Mouse (Mus musculus): ENCODE results near the gene Zfp512b. TPM values are rescaled to one million over a fixed set of nuclear protein-coding genes. Genes with fewer than 3 reads are reported as not detected.

Gene Zfp512b
- polyA plus RNA-seq, 1 experiment from 2014 or later: 24.4 TPM

- no peak overlapping the region for H3K4me3 ChIP-seq (ENCODE audit: low read depth, low read length)
- H3K27me3 ChIP-seq (ENCODE audit: control insufficient read depth, insufficient read depth, low read length): no peaks in the 10 kb centered on the region
- H3K27ac ChIP-seq (replicated peaks; ENCODE audit: low read depth, low read length): no peak overlapping the region
- no peaks in the 10 kb centered on the region for H3K36me3 ChIP-seq (replicated peaks; ENCODE audit: control insufficient read depth, insufficient read depth, low read depth, low read length)
- H3K4me1 ChIP-seq (ENCODE audit: control insufficient read depth, insufficient read depth, low read length): no peaks in the 10 kb centered on the region
- DNase-seq (ENCODE audit: low spot score) (no peak), ATAC-seq (replicated peaks; ENCODE audit: insufficient number of reproducible peaks, low FRiP score, low TSS enrichment, low read depth) (no peak)
- H3K9ac ChIP-seq (replicated peaks; ENCODE audit: low read length): no peak overlapping the region
- H3K4me2 ChIP-seq (ENCODE audit: low read depth, low read length): no peak overlapping the region
- H3K9me3 ChIP-seq (replicated peaks; ENCODE audit: control insufficient read depth, low read length): no peaks in the 10 kb centered on the region
- WGBS: 88% methylated on average over 2 of the region's 2 CpGs
These were observed 56.2 kb downstream of the Zfp512b start for GRCm38 (mm10) chr2:181536410-181536809.

GRCm38 (mm10) chr2:181532589-181532988, 60.0 kb downstream of the Zfp512b start:
- H3K9ac ChIP-seq (replicated peaks; ENCODE audit: low read length): no peak overlapping the region
- WGBS: 93% methylated on average over 3 of the region's 3 CpGs
- no peaks in the 10 kb centered on the region; the same call in 1 of the 2 replicates for H3K9me3 ChIP-seq (replicated peaks; ENCODE audit: control insufficient read depth, low read length)
- H3K4me3 ChIP-seq (ENCODE audit: low read depth, low read length): no peak overlapping the region
- no peaks in the 10 kb centered on the region for H3K27me3 ChIP-seq (ENCODE audit: control insufficient read depth, insufficient read depth, low read length)
- no peaks in the 10 kb centered on the region for H3K4me1 ChIP-seq (ENCODE audit: control insufficient read depth, insufficient read depth, low read length)
- DNase-seq (ENCODE audit: low spot score): no peak
- H3K4me2 ChIP-seq (ENCODE audit: low read depth, low read length): no peak overlapping the region
- ATAC-seq (replicated peaks; ENCODE audit: insufficient number of reproducible peaks, low FRiP score, low TSS enrichment, low read depth): no peak
- no peaks in the 10 kb centered on the region for H3K36me3 ChIP-seq (replicated peaks; ENCODE audit: control insufficient read depth, insufficient read depth, low read depth, low read length)
- H3K27ac ChIP-seq (replicated peaks; ENCODE audit: low read depth, low read length): no peak overlapping the region

Small RNAs within 50 kb of the gene (microRNA-seq; reads per million reads assigned to microRNA genes)
- gene Mir7006 (ENCODE audit: borderline number of aligned reads): not detected

Other genes with a start within 250 kb of the Zfp512b start
- 29.1 and 37.0 TPM in 2 replicates for gene Zgpat, start 227.9 kb downstream of the Zfp512b start, polyA plus RNA-seq (2014; fragmentation: Nextera tagmentation; extraction: Ambion mirVana)
- gene Arfrp1, start 227.4 kb downstream of the Zfp512b start, polyA plus RNA-seq (2014; fragmentation: Nextera tagmentation; extraction: Ambion mirVana): 49.7 and 50.8 TPM in 2 replicates
- 15.2 and 18.5 TPM in 2 replicates for gene Lime1, start 212.7 kb downstream of the Zfp512b start, polyA plus RNA-seq (2014; fragmentation: Nextera tagmentation; extraction: Ambion mirVana)
- gene Zbtb46, start 133.4 kb downstream of the Zfp512b start, polyA plus RNA-seq (2014; fragmentation: Nextera tagmentation; extraction: Ambion mirVana): 7.4 and 9.0 TPM in 2 replicates
- gene Abhd16b, start 99.6 kb downstream of the Zfp512b start, polyA plus RNA-seq (2014; fragmentation: Nextera tagmentation; extraction: Ambion mirVana): 0.11 and 0.15 TPM in 2 replicates
- 166 and 169 TPM in 2 replicates for gene Tpd52l2, start 95.7 kb downstream of the Zfp512b start, polyA plus RNA-seq (2014; fragmentation: Nextera tagmentation; extraction: Ambion mirVana)
- 77.0 and 79.1 TPM in 2 replicates for gene Dnajc5, start 72.3 kb downstream of the Zfp512b start, polyA plus RNA-seq (2014; fragmentation: Nextera tagmentation; extraction: Ambion mirVana)
- gene Uckl1, start 7.9 kb downstream of the Zfp512b start, polyA plus RNA-seq (2014; fragmentation: Nextera tagmentation; extraction: Ambion mirVana): 33.5 and 38.6 TPM in 2 replicates
- gene Prpf6, start 935 bp downstream of the Zfp512b start, polyA plus RNA-seq (2014; fragmentation: Nextera tagmentation; extraction: Ambion mirVana): 79.0 and 80.3 TPM in 2 replicates
- 22.7 and 30.3 TPM in 2 replicates for gene Samd10, start 6.4 kb upstream of the Zfp512b start, polyA plus RNA-seq (2014; fragmentation: Nextera tagmentation; extraction: Ambion mirVana)
- 0.29 and 0.39 TPM in 2 replicates for gene Gm29797, start 64.2 kb upstream of the Zfp512b start, polyA plus RNA-seq (2014; fragmentation: Nextera tagmentation; extraction: Ambion mirVana)
- gene Sox18, start 78.8 kb upstream of the Zfp512b start, polyA plus RNA-seq (2014; fragmentation: Nextera tagmentation; extraction: Ambion mirVana): 15.9 and 20.4 TPM in 2 replicates
- gene Tcea2, start 87.5 kb upstream of the Zfp512b start, polyA plus RNA-seq (2014; fragmentation: Nextera tagmentation; extraction: Ambion mirVana): 21.8 and 22.5 TPM in 2 replicates
- gene Rgs19, start 101.2 kb upstream of the Zfp512b start, polyA plus RNA-seq (2014; fragmentation: Nextera tagmentation; extraction: Ambion mirVana): 74.3 and 83.0 TPM in 2 replicates
- not detected in 2 replicates for gene Lkaaear1, start 105.6 kb upstream of the Zfp512b start, polyA plus RNA-seq (2014; fragmentation: Nextera tagmentation; extraction: Ambion mirVana)
- gene Oprl1, start 122.2 kb upstream of the Zfp512b start, polyA plus RNA-seq (2014; fragmentation: Nextera tagmentation; extraction: Ambion mirVana): 4.6 and 6.1 TPM in 2 replicates
- 5.8 and 6.4 TPM in 2 replicates for gene Myt1, start 170.5 kb upstream of the Zfp512b start, polyA plus RNA-seq (2014; fragmentation: Nextera tagmentation; extraction: Ambion mirVana)
- gene Pcmtd2, start 245.1 kb upstream of the Zfp512b start, polyA plus RNA-seq (2014; fragmentation: Nextera tagmentation; extraction: Ambion mirVana): 40.5 and 46.1 TPM in 2 replicates